Mouse (Mus musculus): ENCODE measurements around the gene Rpl31.

Rpl31 gene

GRCm38 (mm10) chr1:39367601-39368266, at the start of gene Rpl31:
Gene Rpl31, plus strand, starts transcription at chr1:39367842.
- DNase-seq: peak; percentile 99

DNA sequence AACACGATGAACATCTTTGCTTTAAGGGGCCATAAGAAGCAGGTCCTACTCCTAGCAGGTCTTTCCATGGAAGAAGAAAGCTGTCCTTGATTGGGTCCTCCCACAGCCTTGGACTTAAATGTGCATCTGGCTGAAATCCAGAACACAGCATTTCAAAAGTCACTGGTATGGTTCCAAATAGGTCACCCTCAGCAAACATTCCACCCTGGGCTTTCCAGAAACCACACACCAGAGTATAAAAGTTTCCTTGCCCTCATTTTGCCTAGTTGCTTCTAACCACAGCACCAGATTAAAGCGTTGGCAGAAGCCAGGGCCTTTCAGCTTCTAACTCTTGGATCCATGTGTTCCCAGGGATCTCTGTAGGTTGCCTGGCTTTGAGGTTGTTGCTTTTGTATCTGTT, 49.7 kb upstream of the Rpl31 start:
- no peak for DNase-seq

DNA sequence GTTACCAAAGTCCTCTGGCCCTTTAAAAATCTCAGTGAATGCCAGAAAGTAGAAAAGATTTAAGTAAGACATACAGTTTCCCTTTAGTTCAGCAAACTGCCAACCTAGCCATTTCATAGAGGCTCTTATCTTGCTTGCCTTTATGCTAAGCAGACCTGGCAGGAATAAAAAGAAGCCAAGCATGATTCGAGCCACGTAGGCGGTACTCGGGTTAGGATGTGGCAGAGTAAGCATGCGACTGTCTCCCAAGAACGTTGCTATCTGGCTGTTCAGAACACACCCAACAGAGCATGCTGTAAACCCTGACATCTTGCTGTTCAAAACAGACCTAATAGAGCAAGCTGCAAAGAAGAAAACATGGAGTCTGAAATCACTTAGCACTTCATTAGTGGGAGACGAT, 48.8 kb upstream of the Rpl31 start:
- peak; percentile 84 for DNase-seq

DNA sequence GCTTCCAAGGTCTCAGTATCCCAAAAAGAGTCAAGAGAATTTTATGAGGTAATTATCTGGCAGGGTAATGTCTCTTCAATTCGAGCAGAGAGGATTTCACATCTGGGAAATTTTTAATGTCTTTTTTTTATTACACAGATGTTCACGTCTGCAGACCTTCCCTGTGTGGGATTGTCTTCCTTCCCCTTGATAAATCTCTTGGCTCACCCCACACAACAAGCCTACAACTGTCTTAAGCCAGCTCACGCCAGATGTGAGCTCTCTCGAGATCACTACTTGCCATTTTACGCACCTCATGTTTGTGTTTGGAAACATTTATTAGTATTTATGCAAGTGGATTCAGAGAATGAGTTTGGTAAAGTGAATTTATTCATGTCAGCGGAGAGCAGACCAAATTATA, 45.7 kb upstream of the Rpl31 start:
- no peak for DNase-seq

- DNase-seq: no peak
These were observed 42.4 kb upstream of the Rpl31 start for GRCm38 (mm10) chr1:39325228-39325627.

DNA sequence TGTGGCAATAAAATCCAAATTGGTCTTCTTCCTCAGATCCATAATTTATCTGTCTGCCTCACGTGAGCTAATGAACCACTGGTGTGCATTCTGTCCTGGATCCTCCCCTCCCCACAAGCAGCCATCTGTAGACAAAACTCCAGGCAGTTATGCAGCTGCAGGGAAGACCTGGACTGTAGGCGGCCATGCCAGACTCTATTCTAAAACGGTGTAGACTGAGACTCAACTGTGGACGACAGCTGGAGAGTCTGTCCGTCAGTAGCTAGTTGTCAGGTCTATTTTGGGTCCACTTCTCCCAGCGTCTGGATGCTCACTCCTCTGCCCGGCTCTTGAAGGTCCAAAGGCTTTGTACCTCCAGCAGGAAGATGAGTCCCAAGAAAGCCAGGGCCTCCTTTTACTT, 40.1 kb upstream of the Rpl31 start:
- peak; percentile 65 for DNase-seq

DNA sequence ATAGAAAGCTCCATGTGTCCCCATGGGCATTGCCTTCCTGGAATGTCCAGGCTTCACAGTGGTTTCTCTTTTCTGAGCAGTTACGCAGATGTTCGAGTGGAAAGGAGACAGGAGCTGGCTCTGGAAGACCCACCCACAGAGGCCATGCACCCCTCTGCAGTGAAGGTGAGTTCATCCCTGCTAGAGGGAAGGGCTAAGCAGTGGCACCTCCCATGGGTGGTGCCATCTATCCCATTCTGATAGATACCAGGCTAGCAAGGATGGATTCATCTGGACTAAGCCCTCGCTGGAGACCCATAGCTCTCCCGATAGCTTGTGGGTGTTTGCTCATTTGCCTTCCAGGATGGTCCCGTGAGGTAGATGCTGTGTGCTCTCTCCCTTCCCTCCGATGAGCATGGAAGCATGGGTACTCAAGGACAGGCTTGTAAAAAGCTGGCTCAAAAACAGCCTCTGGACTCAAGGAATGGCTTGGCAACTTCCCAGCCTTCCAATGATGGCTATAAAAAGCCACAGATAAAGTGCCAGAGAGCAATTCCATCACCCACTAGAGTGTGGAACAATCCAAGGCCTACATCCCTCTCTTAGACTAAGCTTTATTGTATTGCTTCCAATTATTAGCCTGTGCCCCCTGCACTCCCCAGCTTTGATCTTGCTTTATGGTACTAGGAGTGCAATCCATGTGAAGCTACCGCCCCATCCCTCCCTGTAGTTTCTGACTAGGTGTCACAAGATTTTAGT, 36.6 kb upstream of the Rpl31 start:
- DNase-seq: no peak

DNA sequence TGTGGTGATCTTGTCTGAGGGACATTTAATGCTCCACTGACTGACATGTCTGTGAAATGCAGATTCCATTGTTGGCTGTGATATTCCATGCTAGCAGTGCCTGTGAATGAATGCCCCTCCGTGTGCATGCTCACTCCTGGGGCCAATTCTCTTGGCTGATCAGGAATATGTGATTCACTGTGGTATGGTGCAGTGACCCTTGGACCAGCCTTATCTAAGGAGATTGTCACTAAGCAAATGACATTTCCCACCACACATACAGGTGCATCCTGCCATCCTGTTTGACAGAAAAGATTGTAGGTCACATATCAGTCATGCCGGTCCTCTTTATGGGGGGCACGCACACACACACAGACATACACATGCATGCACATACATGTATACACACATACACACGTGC, 35.2 kb upstream of the Rpl31 start:
- DNase-seq: no peak

- no peak for DNase-seq
These were observed 32.0 kb upstream of the Rpl31 start for GRCm38 (mm10) chr1:39335561-39336196.

- DNase-seq: no peak
These were observed 30.9 kb upstream of the Rpl31 start for GRCm38 (mm10) chr1:39336788-39337187.

DNA sequence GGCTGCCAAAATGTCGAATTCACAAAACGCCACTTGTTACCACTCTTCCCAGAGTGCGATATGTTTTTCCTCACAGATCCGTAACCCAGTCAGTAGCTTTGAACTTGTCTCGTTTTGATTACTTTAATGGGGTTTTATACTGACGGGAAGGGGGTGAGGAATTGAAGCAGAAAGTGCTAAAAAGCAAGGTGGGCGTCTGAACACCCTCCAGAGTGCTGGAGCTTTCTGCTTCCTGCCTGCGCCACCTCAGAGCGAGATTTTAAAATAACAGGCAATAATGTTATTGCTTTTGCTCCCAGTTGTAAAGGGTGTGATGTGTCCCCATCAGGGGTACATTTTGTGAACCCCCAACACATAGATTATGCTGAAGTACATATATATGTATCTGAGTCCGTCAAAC, 28.8 kb upstream of the Rpl31 start:
- DNase-seq: no peak

DNA sequence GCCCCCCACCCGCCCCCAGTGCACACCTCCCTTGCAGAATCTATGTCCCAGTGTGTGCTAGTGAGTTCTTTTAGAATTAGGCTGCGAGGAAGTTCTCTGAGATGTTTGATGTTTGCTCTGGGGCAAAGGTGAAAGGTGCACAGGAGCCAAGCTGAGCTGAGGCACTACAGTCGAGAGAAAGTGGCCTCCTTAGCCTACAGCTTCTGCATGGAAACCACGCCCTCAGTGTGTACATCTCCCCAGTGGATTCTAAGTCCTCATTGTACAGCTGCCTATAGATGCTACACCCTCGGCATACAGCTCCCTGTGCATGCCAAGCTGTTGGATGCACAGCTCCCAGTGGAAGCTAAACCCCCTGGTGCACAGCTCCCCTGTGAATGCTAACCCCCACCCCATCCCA, 28.2 kb upstream of the Rpl31 start:
- DNase-seq: no peak

DNA sequence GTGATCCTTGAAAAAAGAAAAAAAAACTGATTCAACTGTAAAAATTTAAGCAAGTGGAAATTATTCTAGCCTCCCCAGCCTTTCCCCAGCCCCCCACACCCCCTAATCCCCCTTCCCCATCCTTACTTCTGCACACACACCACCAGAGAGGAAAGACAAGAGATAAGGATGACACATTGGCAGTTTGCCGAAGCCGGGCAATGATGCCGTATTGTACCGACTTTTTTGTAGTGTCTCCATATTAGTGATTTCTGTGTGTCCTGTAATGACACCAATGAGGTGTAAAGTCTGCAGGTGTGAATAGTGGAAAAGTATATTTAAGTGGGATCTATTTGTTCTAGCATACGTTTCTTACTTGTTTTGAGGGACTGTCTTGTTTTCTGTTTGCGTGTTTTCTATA, 27.5 kb upstream of the Rpl31 start:
- DNase-seq: no peak

DNA sequence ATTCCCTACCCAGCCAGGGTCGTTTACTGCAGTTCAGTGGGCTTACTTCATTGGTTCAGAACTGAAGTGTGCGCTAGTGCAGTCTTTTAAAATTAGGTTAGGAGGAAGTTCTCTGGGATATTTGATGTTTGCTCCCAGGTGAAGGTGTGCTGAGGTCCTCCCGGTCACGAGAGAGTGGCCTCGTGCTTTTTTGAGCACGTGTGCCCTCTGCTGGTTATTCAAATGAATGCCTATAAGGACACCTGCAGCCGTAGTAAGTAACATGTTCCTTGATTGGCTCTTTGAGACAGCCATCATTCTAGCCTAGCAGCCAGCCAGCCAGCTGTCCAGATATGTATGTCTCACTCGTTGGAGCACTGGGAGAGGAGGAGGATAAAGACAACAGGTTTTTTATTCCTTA, 27.0 kb upstream of the Rpl31 start:
- DNase-seq: peak; percentile 61

GRCm38 (mm10) chr1:39341807-39342206, 25.8 kb upstream of the Rpl31 start:
- no peak for DNase-seq

DNA sequence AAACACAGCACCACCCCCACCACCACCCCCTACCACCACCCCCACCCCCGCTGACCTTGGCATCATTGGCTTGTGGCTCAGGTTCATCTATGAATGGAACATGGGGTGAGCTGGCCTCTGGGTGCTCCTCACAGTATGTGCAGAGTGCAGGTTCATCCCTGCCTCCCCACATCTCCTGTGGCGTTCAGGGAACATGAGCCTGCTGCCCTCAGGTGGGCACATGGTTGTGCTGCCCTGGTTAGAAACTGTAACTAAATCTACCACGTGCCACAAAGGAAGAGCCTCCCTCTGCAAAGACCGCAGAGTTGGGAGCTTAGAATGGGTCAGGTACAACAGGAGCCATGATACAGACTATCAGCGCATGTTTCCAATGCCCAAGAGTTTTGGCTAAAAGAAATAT, 24.4 kb upstream of the Rpl31 start:
- DNase-seq: no peak

DNA sequence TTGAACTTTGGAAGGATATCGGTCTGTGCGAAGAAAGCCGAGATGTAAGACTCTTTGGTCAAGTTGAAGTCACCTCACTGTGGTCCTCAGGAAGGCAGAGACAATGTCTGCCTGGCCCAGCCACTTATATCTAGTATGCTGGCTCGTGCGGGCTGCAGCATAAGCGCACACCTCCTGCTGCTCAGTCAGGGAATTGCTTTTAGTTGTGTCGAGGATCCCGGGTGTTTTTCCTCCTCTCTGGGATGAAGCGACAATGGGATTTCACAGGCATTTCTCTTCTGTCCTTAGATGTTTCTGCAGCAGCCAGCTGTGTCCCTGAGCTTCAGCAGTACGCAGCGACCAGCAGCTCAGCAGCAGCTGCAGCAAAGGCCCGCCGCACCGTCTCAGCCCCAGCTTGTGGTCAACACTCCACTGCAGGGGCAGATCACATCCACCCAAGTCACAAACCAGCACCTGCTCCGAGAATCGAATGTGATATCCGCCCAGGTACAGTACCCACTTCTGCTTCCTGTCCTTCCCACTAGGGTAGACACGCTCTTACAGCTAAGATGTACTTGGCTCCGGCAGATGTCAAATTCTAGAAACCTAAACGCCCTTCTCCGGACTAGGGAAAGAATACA, 22.6 kb upstream of the Rpl31 start:
- DNase-seq: no peak

DNA sequence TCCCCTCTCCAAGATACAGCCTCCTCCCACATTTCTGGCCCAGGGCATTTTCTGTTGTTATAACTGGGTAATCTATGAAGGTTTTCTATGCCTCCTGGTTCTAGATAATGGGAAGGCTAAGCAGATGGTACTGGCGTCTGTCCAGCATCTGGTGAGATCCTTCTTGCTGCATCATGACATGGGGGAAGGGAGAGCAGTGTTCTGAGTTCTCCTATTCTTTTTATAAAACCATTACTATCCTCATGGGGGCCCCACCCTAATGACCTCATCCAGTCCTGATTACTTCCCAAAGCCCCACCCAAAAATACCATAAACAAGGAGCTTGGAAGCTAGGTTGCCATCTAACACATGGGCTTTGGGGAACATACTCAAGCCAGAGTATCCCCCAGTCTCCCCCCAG, 18.6 kb upstream of the Rpl31 start:
- peak; percentile 69 for DNase-seq

GRCm38 (mm10) chr1:39349427-39349826, 18.2 kb upstream of the Rpl31 start:
- no peak for DNase-seq

DNA sequence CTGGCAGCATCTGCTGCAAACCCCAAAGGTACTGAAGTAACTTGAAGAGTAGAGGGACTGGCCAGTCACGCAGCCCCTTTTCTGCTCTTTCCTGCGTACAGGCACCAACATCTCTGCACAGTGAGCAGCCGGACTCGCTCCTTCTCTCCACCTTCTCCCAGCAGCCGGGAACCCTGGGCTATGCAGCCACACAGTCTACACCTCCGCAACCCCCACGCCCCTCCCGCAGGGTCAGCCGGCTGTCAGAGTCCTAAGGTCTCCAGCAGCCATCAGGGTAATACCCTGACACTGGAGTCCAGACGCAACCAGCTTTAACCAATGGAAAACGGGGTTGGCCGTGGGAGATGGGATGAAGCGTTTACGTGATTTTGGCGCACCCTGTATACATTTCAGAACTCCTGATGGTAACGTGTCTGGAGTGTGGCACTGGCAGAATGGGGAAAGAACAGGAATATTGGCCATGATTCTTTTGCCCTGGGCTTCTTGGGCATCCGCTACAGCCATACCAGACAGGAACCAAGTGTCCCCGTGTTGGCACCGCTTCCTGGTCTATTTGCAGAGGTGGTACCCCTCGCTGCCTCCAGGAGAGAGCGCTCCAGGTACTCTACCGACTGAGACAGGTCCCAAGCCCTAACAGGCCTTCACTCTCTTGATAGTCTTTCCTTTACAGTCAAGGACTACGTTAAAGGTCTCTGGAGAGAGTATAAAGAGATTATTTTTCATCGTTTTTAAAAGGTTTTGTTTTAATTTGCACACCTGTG, 5.7 kb upstream of the Rpl31 start:
- no peak for DNase-seq

DNA sequence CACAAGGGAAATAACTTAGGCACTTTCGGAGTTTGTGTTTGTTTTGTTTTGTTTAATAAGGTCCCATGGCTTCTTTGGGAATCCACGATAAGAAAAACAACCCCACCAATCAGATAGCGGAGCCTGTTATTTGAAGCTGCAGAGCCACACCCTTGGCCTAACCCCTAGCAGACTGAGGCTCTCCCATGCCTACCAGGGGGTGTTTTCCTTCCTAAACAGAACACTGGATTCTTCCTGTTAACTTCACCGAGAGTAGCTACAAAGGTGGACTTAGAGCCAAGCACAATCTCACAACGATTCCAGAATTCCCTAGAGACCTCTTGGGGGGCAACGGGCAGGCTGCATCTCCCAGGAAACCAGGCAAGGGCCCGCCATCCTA, 5.1 kb upstream of the Rpl31 start:
- DNase-seq: no peak

- DNase-seq: no peak
These were observed 2.1 kb upstream of the Rpl31 start for GRCm38 (mm10) chr1:39365562-39365961.

- no peak for DNase-seq
These were observed 597 bp upstream of the Rpl31 start for GRCm38 (mm10) chr1:39367045-39367444.
